In genomic region chr6:135011734-135012116, GRCm38 (mm10) we compare ENCODE assay signal across 9 mouse cellular contexts. TPM values are rescaled to one million over a fixed set of nuclear protein-coding genes. Genes with fewer than 3 reads are reported as not detected.
DNase-seq lines count a peak whose midpoint lies in the region; ATAC-seq and TF ChIP-seq lines count a peak whose summit lies in the region.
"Had no signal": no experiment of that assay in that cellular context is flagged by ENCODE, and none has a peak within 500 bp of the region (broad histone marks: within the 10 kb centered on the region; RNA-seq: fewer than 3 reads in every experiment).

No protein-coding gene starts in this region.

- peak overlapping the region; percentile 61 for H3K9ac ChIP-seq in embryonic facial prominence, embryonic 12.5 days
- H3K9ac ChIP-seq in intestine, embryonic 15.5 days: peak overlapping the region; percentile 70

- 3% methylated on average over 14 of the region's 14 CpGs for WGBS in embryonic facial prominence, embryonic 12.5 days
- WGBS in intestine, embryonic 15.5 days: under 1% methylated on average over 14 of the region's 14 CpGs

- peak overlapping the region; percentile 96 for H3K4me3 ChIP-seq in layer of hippocampus, adult 2 months
- peak overlapping the region; percentile 55 for H3K4me3 ChIP-seq in embryonic facial prominence, embryonic 12.5 days
- H3K4me3 ChIP-seq in intestine, embryonic 15.5 days (replicated peaks): peak overlapping the region; percentile 75

- TF ChIP-seq CTCF in layer of hippocampus, adult 2 months (conservative IDR thresholded peaks at IDR 0.05): no peak

- ATAC-seq in embryonic facial prominence, embryonic 12.5 days (ENCODE audit: insufficient number of reproducible peaks, insufficient read depth, low FRiP score, low TSS enrichment): peak; percentile 70
- ATAC-seq in intestine, embryonic 15.5 days: no peak; the same call in none of the 2 replicates
- 0 out of 2 replicates have a peak, but pooled peaks have one; percentile 1 for ATAC-seq in monocyte, adult 5-6 weeks (replicated peaks; ENCODE audit: insufficient number of reproducible peaks, low FRiP score, low TSS enrichment, poor library complexity, severe bottlenecking)

- H3K27ac ChIP-seq in layer of hippocampus, adult 2 months: peak overlapping the region; percentile 85
- no peak overlapping the region for H3K27ac ChIP-seq in embryonic facial prominence, embryonic 12.5 days
- no peak overlapping the region for H3K27ac ChIP-seq in intestine, embryonic 15.5 days

- H3K9me3 ChIP-seq in embryonic facial prominence, embryonic 12.5 days: no peaks in the 10 kb centered on the region
- no peaks in the 10 kb centered on the region for H3K9me3 ChIP-seq in intestine, embryonic 15.5 days

- peaks cover 28% of the 10 kb centered on the region for H3K36me3 ChIP-seq in embryonic facial prominence, embryonic 12.5 days
- H3K36me3 ChIP-seq in intestine, embryonic 15.5 days: peaks cover 23% of the 10 kb centered on the region

- H3K4me2 ChIP-seq in embryonic facial prominence, embryonic 12.5 days (replicated peaks): peak overlapping the region; percentile 87
- H3K4me2 ChIP-seq in intestine, embryonic 15.5 days (replicated peaks): peak overlapping the region; percentile 73

- H3K27me3 ChIP-seq in embryonic facial prominence, embryonic 12.5 days: no peaks in the 10 kb centered on the region
- H3K27me3 ChIP-seq in intestine, embryonic 15.5 days (replicated peaks): no peaks in the 10 kb centered on the region

- no peak for DNase-seq in layer of hippocampus, adult 2 months (ENCODE audit: low spot score in 2 of 2)
- no peak for DNase-seq in layer of hippocampus, postnatal 14 days (ENCODE audit: low spot score in 2 of 2)
- DNase-seq in cerebellum, adult 9-11 months: no peak
- DNase-seq in right cerebral cortex, postnatal 25 days: no peak
- no peak for DNase-seq in adrenal gland, postnatal 14 days

- H3K4me1 ChIP-seq in embryonic facial prominence, embryonic 12.5 days: peaks cover 6% of the 10 kb centered on the region
- H3K4me1 ChIP-seq in intestine, embryonic 15.5 days (replicated peaks): no peaks in the 10 kb centered on the region; the same call in 1 of the 2 replicates

RNA-seq across cellular contexts. Expression of gene Ddx47, which starts 0.3 kb away (rescaled TPM):
- 10 to 100 TPM; 58.9 to 60.5 TPM for total RNA-seq in layer of hippocampus, adult 2 months (2021)
- 10 to 100 TPM; 54.4 to 55.3 TPM for total RNA-seq in layer of hippocampus, postnatal 14 days (2021)
- 111 and 113 TPM in 2 replicates for polyA plus RNA-seq in embryonic facial prominence, embryonic 12.5 days (2016; fragmentation: Nextera tagmentation; extraction: Ambion mirVana)
- polyA plus RNA-seq in intestine, embryonic 15.5 days (2015; fragmentation: Nextera tagmentation; extraction: Ambion mirVana): 97.4 and 99.7 TPM in 2 replicates
- 104 to 152 TPM (median 151 TPM) in 3 replicates for total RNA-seq in monocyte, adult 5-6 weeks (2017)
- 56.9 and 61.2 TPM in 2 replicates for total RNA-seq in adrenal gland, postnatal 14 days (2021)

RNA-seq across cellular contexts. Expression of gene Apold1, which starts 30.2 kb away (rescaled TPM):
- total RNA-seq in layer of hippocampus, adult 2 months (2021): 1 to 10 TPM; 1.9 to 2.5 TPM
- total RNA-seq in layer of hippocampus, postnatal 14 days (2021): 1 to 10 TPM; 3.5 to 4.4 TPM
- 4.5 and 4.7 TPM in 2 replicates for polyA plus RNA-seq in embryonic facial prominence, embryonic 12.5 days (2016; fragmentation: Nextera tagmentation; extraction: Ambion mirVana)
- 3.5 and 3.6 TPM in 2 replicates for polyA plus RNA-seq in intestine, embryonic 15.5 days (2015; fragmentation: Nextera tagmentation; extraction: Ambion mirVana)
- 0.32 to 0.49 TPM (median 0.38 TPM) in 3 replicates for total RNA-seq in monocyte, adult 5-6 weeks (2017)
- 12.0 and 18.0 TPM in 2 replicates for total RNA-seq in adrenal gland, postnatal 14 days (2021)
- total RNA-seq: neutrophil, adult 5-6 weeks had no signal

RNA-seq across cellular contexts. Expression of gene Gprc5a, which starts 53.7 kb away (rescaled TPM):
- total RNA-seq in layer of hippocampus, adult 2 months (2021): under 1 TPM in 1 of 2 experiments, not detected in 1; 0.41 TPM
- under 1 TPM in 1 of 2 experiments, not detected in 1; 0.17 TPM for total RNA-seq in layer of hippocampus, postnatal 14 days (2021)
- polyA plus RNA-seq in embryonic facial prominence, embryonic 12.5 days (2016; fragmentation: Nextera tagmentation; extraction: Ambion mirVana): 2.2 and 2.5 TPM in 2 replicates
- 8.8 and 10.9 TPM in 2 replicates for polyA plus RNA-seq in intestine, embryonic 15.5 days (2015; fragmentation: Nextera tagmentation; extraction: Ambion mirVana)
- total RNA-seq in monocyte, adult 5-6 weeks (2017): 0.67 to 1.6 TPM (median 0.85 TPM) in 3 replicates
- 1.7 and 2.1 TPM in 2 replicates for total RNA-seq in adrenal gland, postnatal 14 days (2021)
